Mouse (Mus musculus): Measurements from ENCODE around the gene Bcl2l10.

DNA sequence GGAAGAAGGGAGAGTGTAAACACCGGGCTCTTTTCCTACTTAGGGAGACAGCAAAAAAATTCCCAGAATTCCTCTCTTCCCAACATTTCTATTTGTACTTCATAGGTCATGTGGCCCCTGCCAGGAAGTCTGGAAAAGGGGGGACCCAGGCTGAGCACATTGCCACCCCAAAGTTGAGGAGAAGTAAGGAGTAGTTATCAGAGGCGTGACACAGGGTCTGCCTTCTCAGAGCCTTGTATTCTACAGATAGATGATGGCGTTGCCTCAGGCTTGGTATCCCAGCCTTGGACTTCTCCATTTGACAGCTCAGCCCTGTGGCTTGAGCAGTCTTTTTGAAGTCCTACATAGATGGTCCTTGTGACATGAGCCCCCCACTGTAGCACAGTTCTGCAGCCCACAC, 32.3 kb upstream of the Bcl2l10 start:
- TF ChIP-seq CTCF (IDR thresholded peaks at IDR 0.05; ENCODE audit: low read depth) (no peak), EP300 (IDR thresholded peaks at IDR 0.05; ENCODE audit: low read depth) (no peak)
